Mouse (Mus musculus) hindbrain, embryonic 10.5 days (tissue): ENCODE measurements around the gene Wrap53. TPM values are rescaled to one million over a fixed set of nuclear protein-coding genes. Genes with fewer than 3 reads are reported as not detected.

ENCODE experiments used
- DNase-seq: peaks from one replicate; pipeline ENCODE4 v3.0.0-alpha.2; 2017; ENCODE audit warnings: low spot score
- H3K27ac ChIP-seq: fragments of 300-500 bp; sonication (generic); 2 replicates; pipeline ENCODE4 v1.5.1; 2016; ENCODE audit warnings: mild to moderate bottlenecking, moderate library complexity
- H3K27me3 ChIP-seq: fragments of 300-500 bp; sonication (generic); 2 replicates; pipeline ENCODE4 v1.6.1; 2016; ENCODE audit warnings: mild to moderate bottlenecking; ENCODE audit not compliant: poor library complexity, insufficient read depth, severe bottlenecking
- H3K36me3 ChIP-seq: fragments of 300-500 bp; sonication (generic); 2 replicates; pipeline ENCODE4 v1.6.1; 2016; ENCODE audit warnings: mild to moderate bottlenecking, moderate library complexity
- H3K4me1 ChIP-seq: fragments of 300-500 bp; sonication (generic); replicated peaks from 2 replicates; pipeline ENCODE4 v1.6.1; 2016; ENCODE audit warnings: mild to moderate bottlenecking
- H3K4me3 ChIP-seq: fragments of 300-500 bp; sonication (generic); 2 replicates; pipeline ENCODE4 v1.5.1; 2016; ENCODE audit warnings: mild to moderate bottlenecking, moderate library complexity
- H3K9me3 ChIP-seq: fragments of 300-500 bp; sonication (generic); 2 replicates; pipeline ENCODE4 v1.6.1; 2016; ENCODE audit warnings: mild to moderate bottlenecking, moderate library complexity
- WGBS: fragments of 180-500 bp; shearing (Covaris S2); methylation state at CpG from one replicate; pipeline ENCODE4 v1.1.7; 2016; 5-methylcytosine and 5-hydroxymethylcytosine counted together
- polyA plus RNA-seq: library from polyadenylated mRNA; unstranded; fragments of >200 nt; fragmentation: Nextera tagmentation; extraction: Ambion mirVana; gene quantifications from 2 replicates; pipeline ENCODE4 v1.2.1, GENCODE M21; 2016

Wrap53 gene
- polyA plus RNA-seq, 1 experiment from 2014 or later = 41.4 TPM

- H3K27me3 ChIP-seq = peaks cover 6% of the 10 kb centered on the region; the same call in 1 of the 2 replicates
- DNase-seq = no peak
- WGBS = 71% methylated on average over 15 of the region's 15 CpGs
- H3K4me1 ChIP-seq = peaks cover 11% of the 10 kb centered on the region
- no peak overlapping the region for H3K27ac ChIP-seq
- H3K4me3 ChIP-seq = no peak overlapping the region
- H3K9me3 ChIP-seq = no peaks in the 10 kb centered on the region
- no peaks in the 10 kb centered on the region for H3K36me3 ChIP-seq
Measured at GRCm38 (mm10) chr11:69516151-69516640, 63.9 kb downstream of the Wrap53 start.

GRCm38 (mm10) chr11:69513840-69514239, 66.2 kb downstream of the Wrap53 start:
- Histone ChIP-seq H3K4me1 (peaks cover 5% of the 10 kb centered on the region; the same call in 1 of the 2 replicates), H3K36me3 (no peaks in the 10 kb centered on the region), H3K9me3 (no peaks in the 10 kb centered on the region), H3K4me3 (no peak overlapping the region), H3K27ac (no peak overlapping the region), H3K27me3 (peaks cover 6% of the 10 kb centered on the region; the same call in 1 of the 2 replicates)
- DNase-seq = peak; percentile 48
- WGBS = 10% methylated on average over 6 of the region's 6 CpGs

Other genes with a start within 250 kb of the Wrap53 start
- 18.0 and 19.9 TPM in 2 replicates for gene Rnf227, start 239.8 kb downstream of the Wrap53 start, polyA plus RNA-seq
- gene Chd3, start 210.8 kb downstream of the Wrap53 start, polyA plus RNA-seq = 45.1 and 46.9 TPM in 2 replicates
- 148 and 159 TPM in 2 replicates for gene Naa38, start 184.8 kb downstream of the Wrap53 start, polyA plus RNA-seq
- 47.2 and 51.7 TPM in 2 replicates for gene Cyb5d1, start 184.6 kb downstream of the Wrap53 start, polyA plus RNA-seq
- 22.1 and 22.2 TPM in 2 replicates for gene Tmem88, start 182.0 kb downstream of the Wrap53 start, polyA plus RNA-seq
- 37.9 and 43.4 TPM in 2 replicates for gene Kdm6b, start 166.6 kb downstream of the Wrap53 start, polyA plus RNA-seq
- 2.0 and 2.6 TPM in 2 replicates for gene Dnah2, start 31.1 kb downstream of the Wrap53 start, polyA plus RNA-seq
- 61.9 and 67.2 TPM in 2 replicates for gene Efnb3, start 20.1 kb downstream of the Wrap53 start, polyA plus RNA-seq
- gene Trp53, start 104 bp upstream of the Wrap53 start, polyA plus RNA-seq = 166 and 173 TPM in 2 replicates
- gene Atp1b2, start 25.7 kb upstream of the Wrap53 start, polyA plus RNA-seq = 7.5 and 7.8 TPM in 2 replicates
- gene Shbg, start 37.6 kb upstream of the Wrap53 start, polyA plus RNA-seq = not detected in 2 replicates
- 15.4 and 24.5 TPM in 2 replicates for gene Sat2, start 41.8 kb upstream of the Wrap53 start, polyA plus RNA-seq
- gene Fxr2, start 52.7 kb upstream of the Wrap53 start, polyA plus RNA-seq = 37.9 and 47.4 TPM in 2 replicates
- 0.37 TPM in 1 of 2 replicates, not detected in the other for gene Sox15, start 75.1 kb upstream of the Wrap53 start, polyA plus RNA-seq
- gene Mpdu1, start 82.4 kb upstream of the Wrap53 start, polyA plus RNA-seq = 80.6 and 88.3 TPM in 2 replicates
- 7.2 and 8.7 TPM in 2 replicates for gene Cd68, start 85.9 kb upstream of the Wrap53 start, polyA plus RNA-seq
- gene Eif4a1, start 92.2 kb upstream of the Wrap53 start, polyA plus RNA-seq = 740 and 935 TPM in 2 replicates
- 116 and 122 TPM in 2 replicates for gene Senp3, start 101.8 kb upstream of the Wrap53 start, polyA plus RNA-seq
- gene Tnfsf13, start 105.5 kb upstream of the Wrap53 start, polyA plus RNA-seq = 0.14 and 0.30 TPM in 2 replicates
- gene Tnfsf12, start 115.6 kb upstream of the Wrap53 start, polyA plus RNA-seq = 2.2 and 2.3 TPM in 2 replicates
- gene Tnfsfm13, start 115.8 kb upstream of the Wrap53 start, polyA plus RNA-seq = 0.82 and 0.85 TPM in 2 replicates
- gene Polr2a, start 178.4 kb upstream of the Wrap53 start, polyA plus RNA-seq = 31.1 and 37.9 TPM in 2 replicates
- gene Slc35g3, start 181.7 kb upstream of the Wrap53 start, polyA plus RNA-seq = 0.50 TPM in 1 of 2 replicates, not detected in the other
- gene Zbtb4, start 185.7 kb upstream of the Wrap53 start, polyA plus RNA-seq = 0.80 and 1.2 TPM in 2 replicates
- 1.6 and 2.2 TPM in 2 replicates for gene Chrnb1, start 215.7 kb upstream of the Wrap53 start, polyA plus RNA-seq
- 0.76 and 1.8 TPM in 2 replicates for gene Fgf11, start 221.6 kb upstream of the Wrap53 start, polyA plus RNA-seq
- gene Tmem102, start 225.4 kb upstream of the Wrap53 start, polyA plus RNA-seq = 1.3 and 1.5 TPM in 2 replicates
- gene Gm39566, start 235.0 kb upstream of the Wrap53 start, polyA plus RNA-seq = not detected in 2 replicates
- not detected in 2 replicates for gene Spem2, start 238.2 kb upstream of the Wrap53 start, polyA plus RNA-seq
- gene Spem1, start 241.9 kb upstream of the Wrap53 start, polyA plus RNA-seq = 0.34 TPM in 1 of 2 replicates, not detected in the other